Mouse (Mus musculus): ENCODE measurements around the gene Olfr869.

Gene Olfr869

GRCm38 (mm10) chr9:20128709-20129108 is at the start of gene Olfr869:
Gene Olfr869 (plus strand): TSS chr9:20129009.
- no peak for DNase-seq

DNA sequence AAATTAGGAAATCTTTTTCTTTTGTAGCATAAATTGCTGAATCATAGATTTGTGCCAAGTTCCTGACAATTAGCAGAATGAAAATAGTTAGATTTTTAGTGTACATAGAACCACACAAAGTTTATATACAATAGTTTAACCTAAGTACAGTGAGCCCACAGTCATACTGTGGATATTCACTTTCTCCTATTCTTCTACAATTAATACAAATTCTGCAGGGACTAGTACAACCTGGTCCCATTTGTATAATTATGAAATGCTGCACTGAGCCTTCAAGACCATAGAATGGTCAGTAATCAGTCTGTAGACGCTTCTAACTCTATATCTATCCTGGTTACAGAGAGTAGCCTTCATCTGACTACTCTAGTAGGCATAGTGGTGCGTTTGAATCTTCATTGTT is 30.5 kb upstream of the Olfr869 start, which contains the start of gene Olfr868:
TSS of gene Olfr868 (plus strand) at position 301 of the 400 bp plus-strand sequence.
- no peak for DNase-seq

DNA sequence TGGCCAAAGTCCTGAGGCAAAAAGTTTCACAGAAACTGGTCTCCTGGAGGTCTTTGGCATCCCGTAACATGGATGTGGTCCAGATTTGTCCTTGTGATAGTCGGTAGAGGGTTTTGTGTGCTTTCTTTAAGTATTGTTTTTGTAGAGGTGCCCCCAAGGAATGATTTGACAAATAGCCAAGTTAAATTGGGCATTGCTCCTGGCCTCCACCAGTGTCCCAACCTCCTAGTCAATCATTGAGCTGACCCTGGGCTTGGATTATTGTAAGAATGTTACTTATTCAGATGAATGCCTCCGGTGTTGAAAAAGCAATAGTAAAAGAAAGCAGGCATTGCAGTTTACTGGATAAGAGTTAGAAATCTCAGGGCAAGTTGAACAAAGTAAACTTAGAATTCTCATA is 20.9 kb downstream of the Olfr869 start:
- no peak for DNase-seq

DNA sequence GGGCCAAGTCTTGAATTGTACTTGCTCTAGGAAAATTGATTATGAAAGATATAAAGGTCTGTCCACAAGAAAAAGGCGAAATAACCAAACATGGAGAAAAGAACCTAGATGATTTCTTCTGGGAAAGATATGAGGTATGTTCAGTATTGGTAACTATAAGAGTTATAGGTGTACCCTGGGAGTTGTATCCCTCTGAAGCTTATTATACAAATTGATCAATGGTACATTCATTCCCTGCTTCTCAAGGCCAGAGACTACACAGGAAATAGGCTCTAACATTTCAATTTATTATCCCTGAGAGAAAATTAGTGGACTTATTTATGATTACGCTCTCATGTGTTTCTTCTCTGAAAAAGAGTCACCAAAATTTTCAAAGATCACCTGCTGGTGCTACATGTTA is 45.1 kb downstream of the Olfr869 start, which contains the start of gene Olfr870:
TSS of gene Olfr870 (minus strand) at position 101 of the 400 bp plus-strand sequence.
- no peak for DNase-seq

DNA sequence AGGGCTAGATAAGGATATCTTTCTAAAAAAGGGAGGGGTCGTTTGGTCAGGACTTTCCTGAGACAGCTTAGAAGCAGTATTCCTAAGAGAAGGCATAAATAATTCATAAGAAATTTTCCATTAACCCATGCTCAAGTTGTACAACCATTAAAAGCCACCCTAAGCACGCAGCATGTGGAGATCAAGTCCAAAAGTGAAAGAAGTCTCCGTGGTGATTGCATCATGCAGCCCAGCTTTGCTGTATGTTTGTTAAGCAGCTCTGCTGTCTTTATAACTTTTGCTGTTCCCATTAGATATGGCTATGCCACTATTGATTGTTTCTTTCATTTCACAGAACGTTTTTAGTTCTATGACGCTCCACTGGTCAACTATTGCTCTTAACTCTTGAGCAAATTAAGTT is 50.7 kb downstream of the Olfr869 start:
- no peak for DNase-seq
